Mouse (Mus musculus) spleen, adult 12 weeks (tissue): ENCODE measurements around the gene Sema4f.

Experiments
- DNase-seq: peaks from one replicate; pipeline ENCODE4 v3.0.0; 2022; ENCODE audit warnings: low spot score

The Sema4f gene

DNA sequence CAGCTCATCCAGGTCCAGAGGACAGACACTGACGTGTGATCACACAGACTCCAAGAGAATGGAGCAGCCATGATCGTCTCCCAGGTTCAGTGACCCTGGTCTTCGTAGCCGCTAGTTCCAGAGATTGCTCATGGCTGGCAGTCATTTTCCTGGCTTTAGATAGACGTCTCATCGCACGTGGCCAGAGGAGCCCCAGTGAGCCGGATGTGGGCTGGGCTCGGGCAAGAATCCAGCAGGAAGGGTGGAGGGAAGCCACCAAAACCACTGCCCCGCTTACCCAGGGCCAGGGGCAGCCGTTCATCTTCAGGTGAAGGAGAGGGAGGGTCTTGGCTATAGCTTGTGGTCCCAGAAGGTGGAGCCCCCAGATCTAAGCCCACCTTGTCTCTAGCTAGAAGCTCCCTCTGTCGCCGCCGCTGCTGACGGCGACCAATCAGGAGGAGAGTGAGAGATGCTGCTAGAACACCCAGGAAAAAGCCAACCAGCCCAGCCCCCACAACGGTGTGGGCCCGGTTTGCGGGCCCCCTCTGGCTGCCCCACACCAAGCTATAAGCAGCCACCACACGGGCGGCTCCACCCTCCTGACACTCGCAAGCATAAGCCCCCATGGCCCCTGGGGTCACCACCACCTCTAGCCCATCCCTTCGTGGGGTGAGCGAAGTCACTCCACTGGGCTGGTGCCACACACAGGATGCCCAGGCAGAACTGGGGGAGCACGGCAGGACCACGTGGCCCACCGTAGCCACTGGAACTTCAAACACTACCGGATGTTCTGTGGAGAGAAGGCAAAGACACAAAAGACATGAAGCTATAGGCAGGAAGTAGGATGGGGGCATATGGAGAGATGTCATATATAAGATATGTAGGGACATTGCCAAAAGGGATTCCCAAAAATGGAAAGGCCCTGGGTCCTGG, 26.0 kb downstream of the Sema4f start:
- peak; percentile 7 for DNase-seq

DNA sequence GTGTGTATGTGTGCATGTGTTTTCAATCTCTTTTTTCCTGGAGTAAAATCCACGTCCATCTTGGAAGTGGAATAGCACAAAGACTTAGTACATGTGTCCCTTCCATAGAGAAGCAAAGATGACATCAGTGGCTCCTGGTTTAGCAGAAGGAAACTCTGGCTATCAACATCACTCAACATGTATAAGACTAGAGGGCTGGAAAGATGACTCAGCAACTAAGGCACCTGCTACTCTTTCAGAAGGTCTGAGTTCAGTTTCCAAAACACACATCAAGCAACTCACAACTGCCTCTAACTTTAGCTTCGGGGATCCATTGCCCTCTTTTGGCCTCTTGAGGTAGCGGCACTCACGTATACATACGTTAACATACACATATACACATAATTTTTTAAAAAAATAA, 28.3 kb downstream of the Sema4f start:
- no peak for DNase-seq

DNA sequence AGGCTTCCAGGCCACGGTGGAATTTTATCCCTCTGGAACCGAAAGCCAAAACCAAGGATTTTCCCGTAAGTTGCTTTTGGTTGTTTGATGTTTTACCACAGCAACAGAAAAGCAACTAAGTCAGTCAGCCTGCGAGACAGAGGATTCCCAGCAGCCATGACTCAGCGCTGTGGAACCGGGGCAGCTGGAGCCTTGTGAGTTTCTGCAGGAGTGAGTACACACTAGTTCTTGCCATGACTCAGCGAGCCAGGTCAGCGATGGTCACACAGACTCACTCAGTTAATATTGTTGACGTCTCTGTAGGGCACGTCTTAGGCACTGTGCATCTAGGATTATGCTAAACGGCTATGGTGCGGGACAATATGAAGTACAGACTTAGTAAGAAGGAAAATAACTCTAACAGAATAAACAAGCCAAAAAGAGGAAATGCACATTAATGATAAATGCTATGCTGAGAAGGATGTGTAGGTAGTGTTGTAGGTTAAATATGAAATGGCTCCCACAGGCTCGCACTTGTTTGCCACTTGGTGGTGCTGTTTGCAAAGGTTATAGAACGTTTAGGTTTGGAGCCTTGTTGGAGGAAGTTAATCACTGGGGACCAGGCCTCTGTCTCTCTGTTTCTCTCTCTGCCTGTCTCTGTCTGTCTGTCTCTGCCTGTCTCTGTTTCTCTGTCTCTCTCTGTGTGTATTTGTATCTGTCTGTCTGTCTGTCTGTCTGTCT, 30.3 kb downstream of the Sema4f start:
- DNase-seq = peak; percentile 9

- no peak for DNase-seq
These were observed 31.5 kb downstream of the Sema4f start for GRCm38 (mm10) chr6:82908034-82908433.

DNA sequence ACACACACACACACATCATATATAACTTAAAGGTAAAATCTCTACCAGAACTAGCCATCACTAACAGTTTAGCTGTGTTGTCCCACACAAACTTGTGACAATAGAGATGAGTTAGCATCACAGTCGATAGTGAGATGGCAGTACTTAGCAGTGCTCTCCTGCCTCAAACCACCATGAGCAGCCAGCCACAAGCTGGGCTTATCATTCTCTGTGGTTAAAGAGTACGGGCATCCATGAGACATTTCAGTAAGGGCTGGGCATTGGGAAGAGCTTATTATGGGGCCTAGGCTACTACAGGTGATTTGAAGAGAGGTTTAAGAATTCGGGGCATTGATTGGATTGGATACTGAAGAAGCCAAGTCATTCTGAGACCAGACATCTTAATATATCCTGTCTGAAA, 32.6 kb downstream of the Sema4f start:
- no peak for DNase-seq

GRCm38 (mm10) chr6:82902559-82902958, 37.0 kb downstream of the Sema4f start:
- DNase-seq = no peak

- no peak for DNase-seq
These were observed 40.8 kb downstream of the Sema4f start for GRCm38 (mm10) chr6:82898745-82899144.

GRCm38 (mm10) chr6:82898227-82898626, 41.3 kb downstream of the Sema4f start:
- DNase-seq = no peak

GRCm38 (mm10) chr6:82897311-82897710, 42.3 kb downstream of the Sema4f start:
- no peak for DNase-seq

DNA sequence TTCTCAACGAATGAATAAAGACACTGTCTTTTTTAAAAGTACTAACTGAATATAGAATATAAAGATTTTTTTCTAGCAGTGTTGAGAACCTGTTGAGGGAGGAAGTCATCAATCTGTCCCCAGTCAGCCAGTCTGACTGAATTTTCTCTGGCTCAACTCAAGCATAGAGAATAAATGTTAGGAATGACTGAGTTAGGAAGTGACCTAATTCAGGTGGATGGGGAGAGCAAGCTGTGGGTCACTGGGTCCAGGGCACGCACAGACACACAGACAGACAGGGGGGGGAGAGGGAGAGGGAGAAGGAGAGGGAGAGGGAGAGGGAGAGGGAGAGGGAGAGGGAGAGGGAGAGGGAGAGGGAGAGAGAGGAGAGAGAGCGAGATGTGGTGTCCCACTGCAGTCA, 46.2 kb downstream of the Sema4f start:
- DNase-seq = no peak

- no peak for DNase-seq
These were observed 47.0 kb downstream of the Sema4f start for GRCm38 (mm10) chr6:82892540-82892939.

- no peak for DNase-seq
These were observed 48.1 kb downstream of the Sema4f start for GRCm38 (mm10) chr6:82891488-82891887.

DNA sequence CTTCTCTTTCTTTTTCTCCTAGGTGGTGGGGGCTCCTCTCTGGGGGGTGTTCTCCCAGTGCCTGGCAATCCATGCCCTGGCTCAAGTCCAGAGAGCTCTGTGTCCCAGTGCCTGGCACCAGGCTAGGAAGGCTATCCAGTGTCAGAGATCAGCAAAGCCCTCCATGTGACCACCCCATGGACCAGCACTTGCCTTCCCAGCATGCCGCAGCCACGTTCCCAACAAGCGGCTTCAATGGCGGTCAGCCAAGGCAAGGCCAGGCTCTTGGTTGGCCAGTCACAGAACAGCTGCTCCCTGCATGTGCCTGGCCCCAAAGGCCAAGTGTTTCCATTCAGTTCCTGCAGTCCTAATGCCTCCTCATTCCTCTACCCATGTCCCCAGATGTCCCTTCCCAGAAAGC, 53.2 kb downstream of the Sema4f start:
- no peak for DNase-seq

GRCm38 (mm10) chr6:82885909-82886308, 53.7 kb downstream of the Sema4f start:
- no peak for DNase-seq

DNA sequence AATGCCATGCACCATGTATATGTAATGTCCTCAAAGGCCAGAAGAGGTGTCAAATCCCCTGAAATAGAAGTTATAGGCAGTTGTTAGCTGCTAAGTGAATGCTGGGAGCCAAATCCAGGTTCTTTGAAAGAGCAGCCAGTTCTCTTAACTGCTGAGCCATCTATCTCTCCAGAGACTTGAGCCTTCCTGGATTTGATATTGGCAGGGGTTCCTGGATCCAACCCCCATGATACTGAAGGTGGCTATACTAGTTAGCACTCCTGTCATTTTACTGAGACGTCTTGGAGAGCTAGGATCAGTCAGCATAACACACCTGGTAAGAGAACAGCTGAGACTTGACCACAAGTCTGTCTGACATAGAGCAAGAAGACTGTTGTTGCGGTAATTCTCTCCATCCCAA, 54.1 kb downstream of the Sema4f start:
- DNase-seq = no peak

GRCm38 (mm10) chr6:82884570-82884969, 55.0 kb downstream of the Sema4f start:
- no peak for DNase-seq

- no peak for DNase-seq
These were observed 58.0 kb downstream of the Sema4f start for GRCm38 (mm10) chr6:82881485-82882096.

- no peak for DNase-seq
These were observed 58.8 kb downstream of the Sema4f start for GRCm38 (mm10) chr6:82880807-82881206.

DNA sequence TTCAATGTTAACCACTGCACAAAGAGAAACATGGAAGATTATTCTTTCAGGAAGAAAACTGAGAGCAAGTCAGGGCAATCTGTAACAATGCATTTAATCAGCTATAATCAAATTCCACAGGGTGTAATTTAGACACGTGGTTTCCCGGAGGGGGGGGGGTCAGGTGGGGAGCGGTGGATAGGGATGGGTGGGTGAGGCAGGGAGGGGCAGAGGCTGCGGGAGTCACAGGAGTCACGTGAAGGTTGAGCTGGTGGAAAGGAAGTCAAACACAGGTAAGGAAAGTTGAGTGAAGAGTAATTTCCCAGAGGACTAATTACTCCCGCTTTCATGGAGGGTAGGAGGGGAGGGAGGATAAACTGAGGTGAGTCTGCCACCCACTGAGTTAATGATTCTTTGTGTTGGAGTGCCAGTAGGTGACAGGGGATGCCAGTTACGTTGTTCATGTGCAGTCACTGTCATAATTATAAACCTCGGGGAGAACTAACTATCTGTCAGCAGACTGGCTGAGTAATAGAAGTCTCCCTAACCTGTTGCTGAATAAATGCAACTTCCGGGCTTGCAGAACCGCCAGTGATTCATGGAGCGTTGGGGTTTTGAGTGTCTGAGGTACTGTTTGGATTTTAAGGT, 60.0 kb downstream of the Sema4f start:
- no peak for DNase-seq

DNA sequence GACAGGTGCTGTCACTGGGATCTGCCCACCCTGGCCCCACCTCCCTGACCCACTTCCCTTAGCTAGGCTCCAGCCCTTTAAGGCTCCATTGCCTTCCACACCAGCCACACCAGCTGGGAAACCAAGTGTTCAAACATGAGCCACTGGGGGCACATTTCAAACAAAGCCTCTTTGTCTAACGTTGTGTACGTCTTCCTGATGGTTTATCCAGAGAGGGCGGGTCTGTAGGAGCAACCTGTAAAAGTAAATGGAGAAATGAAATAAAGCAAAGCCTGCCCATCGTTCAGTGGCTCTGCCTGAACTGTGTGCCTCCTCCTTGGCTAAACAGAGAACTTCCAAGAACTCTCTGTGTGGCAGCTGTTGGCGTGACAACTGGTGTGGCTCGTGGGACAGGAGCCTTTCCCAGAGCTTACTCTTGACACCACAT, 64.0 kb downstream of the Sema4f start:
- DNase-seq = no peak

DNA sequence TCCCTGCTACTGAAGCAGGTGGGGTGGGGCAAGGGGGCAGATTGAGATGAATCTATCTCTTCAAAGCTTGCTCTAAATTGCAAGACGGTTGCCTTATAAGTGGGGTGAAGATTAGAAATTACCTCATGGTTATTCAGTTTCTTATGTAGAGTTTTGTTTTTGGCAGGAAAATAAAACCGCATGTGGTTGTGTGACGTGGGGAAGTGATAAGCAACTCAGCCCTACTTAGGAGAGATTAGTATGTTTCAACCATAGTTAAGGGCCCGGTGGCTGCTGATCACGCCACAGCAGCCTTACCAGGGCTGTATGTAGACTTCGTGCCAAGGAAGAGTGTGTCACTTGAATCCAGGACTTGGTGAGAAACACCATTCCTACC, 67.2 kb downstream of the Sema4f start:
- DNase-seq = no peak

- DNase-seq = no peak
These were observed 67.8 kb downstream of the Sema4f start for GRCm38 (mm10) chr6:82871632-82872331.
